Mouse (Mus musculus): Measurements from ENCODE around the gene Ttc25.
"Not testable (repeated sequence)": the region's sequence is repeated elsewhere in the genome, so short reads cannot be mapped to it uniquely, and the experiment has no call there.

Ttc25 gene

GRCm38 (mm10) chr11:100570430-100571201, 25.2 kb downstream of the Ttc25 start:
- DNase-seq (ENCODE audit: low read depth, low spot score) = peak; percentile 64

- DNase-seq (ENCODE audit: low read depth, low spot score) = no peak
Observed at GRCm38 (mm10) chr11:100571202-100571567, 25.8 kb downstream of the Ttc25 start.

- no peak for DNase-seq (ENCODE audit: low read depth, low spot score)
Observed at GRCm38 (mm10) chr11:100574188-100574587, 28.8 kb downstream of the Ttc25 start.

- no peak for DNase-seq (ENCODE audit: low read depth, low spot score)
Observed at GRCm38 (mm10) chr11:100574708-100575483, 29.5 kb downstream of the Ttc25 start, which contains the start of gene Cnp. Cnp (plus strand) TSS chr11:100574904.

GRCm38 (mm10) chr11:100575484-100575855, 30.1 kb downstream of the Ttc25 start:
- DNase-seq (ENCODE audit: low read depth, low spot score) = no peak

GRCm38 (mm10) chr11:100576256-100576655, 30.8 kb downstream of the Ttc25 start:
- DNase-seq (ENCODE audit: low read depth, low spot score) = no peak

GRCm38 (mm10) chr11:100577852-100578599, 32.6 kb downstream of the Ttc25 start:
- no peak for DNase-seq (ENCODE audit: low read depth, low spot score)

GRCm38 (mm10) chr11:100579116-100579799, 33.9 kb downstream of the Ttc25 start:
- DNase-seq (ENCODE audit: low read depth, low spot score) = no peak

GRCm38 (mm10) chr11:100580275-100580674, 34.9 kb downstream of the Ttc25 start:
- DNase-seq (ENCODE audit: low read depth, low spot score) = no peak

- no peak for DNase-seq (ENCODE audit: low read depth, low spot score)
Observed at GRCm38 (mm10) chr11:100581756-100582155, 36.3 kb downstream of the Ttc25 start.

GRCm38 (mm10) chr11:100582413-100582812, 37.0 kb downstream of the Ttc25 start:
- not testable (repeated sequence) for DNase-seq (ENCODE audit: low read depth, low spot score)

- DNase-seq (ENCODE audit: low read depth, low spot score) = no peak
Observed at GRCm38 (mm10) chr11:100582836-100583235, 37.4 kb downstream of the Ttc25 start.

- no peak for DNase-seq (ENCODE audit: low read depth, low spot score)
Observed at GRCm38 (mm10) chr11:100584561-100584961, 39.2 kb downstream of the Ttc25 start.

- no peak for DNase-seq (ENCODE audit: low read depth, low spot score)
Observed at GRCm38 (mm10) chr11:100585148-100585547, 39.7 kb downstream of the Ttc25 start.

GRCm38 (mm10) chr11:100588462-100588861, 43.1 kb downstream of the Ttc25 start:
- no peak for DNase-seq (ENCODE audit: low read depth, low spot score)

GRCm38 (mm10) chr11:100592346-100593046, 47.1 kb downstream of the Ttc25 start:
- no peak for DNase-seq (ENCODE audit: low read depth, low spot score)

GRCm38 (mm10) chr11:100594608-100595007, 49.2 kb downstream of the Ttc25 start:
- DNase-seq (ENCODE audit: low read depth, low spot score) = no peak

GRCm38 (mm10) chr11:100595533-100595932, 50.1 kb downstream of the Ttc25 start:
- DNase-seq (ENCODE audit: low read depth, low spot score) = no peak

GRCm38 (mm10) chr11:100598074-100598473, 52.7 kb downstream of the Ttc25 start:
- DNase-seq (ENCODE audit: low read depth, low spot score) = no peak

- DNase-seq (ENCODE audit: low read depth, low spot score) = no peak
Observed at GRCm38 (mm10) chr11:100601372-100601771, 56.0 kb downstream of the Ttc25 start.

GRCm38 (mm10) chr11:100603155-100603554, 57.7 kb downstream of the Ttc25 start:
- DNase-seq (ENCODE audit: low read depth, low spot score) = no peak

Data from brain, embryonic 18.5 days (tissue).